Mouse (Mus musculus) retina, embryonic 14.5 days (tissue): ENCODE results near the gene Sprtn.

Experiments
- DNase-seq: peaks from one replicate; pipeline ENCODE4 v3.0.0-alpha.2; 2015; ENCODE audit warnings: low spot score

Sprtn gene

DNA sequence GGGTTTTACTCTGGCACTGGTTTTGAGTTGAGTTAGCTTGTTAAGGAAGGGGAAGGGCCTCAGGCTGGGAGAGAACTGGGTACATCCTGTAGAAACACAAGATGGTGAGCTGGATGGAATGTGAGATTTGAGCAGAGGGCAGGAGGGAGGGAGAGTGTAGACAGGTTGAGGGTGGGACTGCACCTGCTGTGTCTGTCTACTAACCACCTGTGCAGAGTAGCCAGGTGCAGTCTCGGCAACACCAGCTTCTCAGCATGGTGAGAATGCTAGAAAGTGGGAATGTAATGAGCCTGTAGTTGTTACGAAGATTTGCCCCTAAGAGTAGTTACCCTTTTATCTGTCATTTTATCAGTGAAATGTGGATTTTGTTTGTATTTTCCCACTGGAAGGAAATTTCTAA, 7.8 kb downstream of the Sprtn start:
- no peak for DNase-seq

DNA sequence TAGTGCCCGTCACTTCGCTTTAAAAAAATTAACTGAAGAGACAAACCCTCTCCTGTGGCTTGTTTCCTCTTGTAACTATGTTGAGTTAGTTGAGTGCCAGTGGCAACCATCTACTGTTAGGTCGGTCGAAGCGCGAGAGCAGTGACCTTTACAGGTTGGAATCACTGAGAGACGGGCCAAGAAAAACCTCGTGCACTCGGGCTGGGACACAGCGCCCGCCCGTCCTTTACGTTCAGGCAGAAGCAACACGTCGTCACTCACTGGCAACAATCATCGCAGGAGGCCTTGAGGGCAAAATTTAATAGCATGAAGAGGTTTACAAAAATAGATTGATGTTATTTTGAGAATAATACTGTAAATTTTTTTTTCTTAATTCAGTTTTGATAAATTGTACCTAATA, 12.2 kb downstream of the Sprtn start:
- no peak for DNase-seq

DNA sequence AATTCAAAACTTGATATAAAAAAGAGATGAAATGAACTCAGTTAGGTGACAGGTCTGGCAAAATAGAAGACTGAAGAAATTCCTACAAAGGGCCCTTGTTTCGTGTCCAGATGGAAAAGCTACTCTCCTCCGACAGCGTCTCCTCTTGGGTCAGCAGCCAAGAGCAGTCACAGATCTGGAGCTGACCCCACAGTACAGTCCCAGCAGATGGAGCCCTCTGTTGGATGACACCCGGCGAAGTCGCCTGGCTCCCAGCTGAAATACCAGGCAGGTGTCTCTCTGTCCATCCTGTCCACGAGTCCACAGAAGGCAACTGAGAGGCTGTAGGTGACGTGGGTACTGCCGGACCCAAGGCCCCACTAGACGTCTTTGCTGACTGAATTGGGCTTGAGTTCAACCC, 12.7 kb downstream of the Sprtn start:
- DNase-seq: no peak

GRCm38 (mm10) chr8:124911938-124912872, 14.5 kb downstream of the Sprtn start:
- peak; percentile 8 for DNase-seq

GRCm38 (mm10) chr8:124914061-124914460, 16.4 kb downstream of the Sprtn start:
- no peak for DNase-seq

- no peak for DNase-seq
These were observed 20.2 kb downstream of the Sprtn start for GRCm38 (mm10) chr8:124917741-124918484.

- DNase-seq: no peak
These were observed 23.9 kb downstream of the Sprtn start for GRCm38 (mm10) chr8:124921369-124922279.

DNA sequence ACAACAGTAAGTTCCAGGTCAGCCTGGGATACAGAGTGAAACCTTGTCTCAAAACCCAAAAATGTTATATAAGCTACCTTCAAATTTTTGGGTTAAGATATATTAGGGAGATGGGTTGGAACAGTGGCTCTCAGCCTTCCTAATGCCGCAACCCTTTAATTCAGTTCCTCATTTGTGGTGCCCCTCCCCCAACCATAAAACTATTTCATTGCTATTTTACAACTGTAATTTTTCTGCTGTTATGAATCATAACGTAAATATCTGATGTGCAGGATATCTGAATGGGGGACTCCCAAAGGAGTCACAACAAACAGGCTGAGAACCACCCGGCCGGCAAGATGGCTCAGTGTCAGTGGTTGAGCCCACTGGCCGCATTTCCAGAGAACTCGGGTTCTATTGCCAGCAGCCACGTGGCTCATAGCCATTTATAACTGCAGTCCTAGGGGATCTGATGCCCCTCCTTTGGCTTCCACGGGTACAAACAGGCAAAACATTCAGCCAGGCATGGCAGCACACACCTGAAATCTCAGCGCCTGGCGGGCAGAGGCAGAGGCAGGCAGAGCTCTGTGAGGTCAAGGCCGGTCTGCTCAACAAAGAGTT, 24.9 kb downstream of the Sprtn start:
- DNase-seq: no peak

GRCm38 (mm10) chr8:124923971-124924652, 26.4 kb downstream of the Sprtn start:
- no peak for DNase-seq

GRCm38 (mm10) chr8:124925544-124926266, 28.0 kb downstream of the Sprtn start:
- DNase-seq: no peak

GRCm38 (mm10) chr8:124926351-124926771, 28.7 kb downstream of the Sprtn start:
- no peak for DNase-seq

- DNase-seq: no peak
These were observed 31.3 kb downstream of the Sprtn start for GRCm38 (mm10) chr8:124929006-124929405.

DNA sequence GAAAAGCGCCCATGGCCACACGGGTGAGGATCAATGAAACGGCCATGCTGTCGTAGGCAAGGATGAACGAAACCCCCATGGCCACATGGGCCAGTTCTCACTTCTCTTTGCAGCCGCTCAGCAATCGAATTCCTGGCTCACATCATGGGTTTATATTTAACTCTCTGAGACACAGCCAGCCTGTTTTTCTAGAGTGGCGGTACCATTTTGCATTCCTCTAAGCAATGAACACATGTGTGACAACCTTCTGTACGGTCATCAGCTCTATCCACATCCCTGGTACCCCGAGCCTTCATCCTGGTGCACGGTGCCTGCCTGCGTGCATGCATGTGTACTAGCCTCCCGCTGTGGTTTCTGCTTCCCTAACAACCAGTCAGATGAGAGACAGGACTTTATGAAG, 32.4 kb downstream of the Sprtn start:
- no peak for DNase-seq

- no peak for DNase-seq
These were observed 33.0 kb downstream of the Sprtn start for GRCm38 (mm10) chr8:124930649-124931048.

- DNase-seq: no peak
These were observed 34.7 kb downstream of the Sprtn start for GRCm38 (mm10) chr8:124932435-124932834.

DNA sequence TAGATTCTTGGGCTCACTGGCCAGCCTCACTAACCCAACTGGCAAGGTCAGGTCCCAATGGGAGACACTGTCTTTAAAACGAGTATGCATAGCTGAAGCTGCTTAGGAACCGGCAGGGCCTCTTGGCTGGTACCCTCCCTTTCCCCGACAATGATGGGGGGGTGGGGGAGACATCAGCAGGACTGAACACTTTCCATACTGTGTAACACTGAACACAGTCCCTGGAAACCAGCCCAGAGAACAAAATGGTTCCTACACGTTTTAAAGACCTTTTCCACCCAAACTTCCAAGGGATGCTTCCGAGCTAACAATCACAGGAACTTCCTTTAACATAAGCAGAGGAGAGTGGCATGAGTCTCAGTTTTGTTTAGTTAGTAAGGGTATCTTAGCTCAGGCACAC, 37.4 kb downstream of the Sprtn start:
- no peak for DNase-seq

DNA sequence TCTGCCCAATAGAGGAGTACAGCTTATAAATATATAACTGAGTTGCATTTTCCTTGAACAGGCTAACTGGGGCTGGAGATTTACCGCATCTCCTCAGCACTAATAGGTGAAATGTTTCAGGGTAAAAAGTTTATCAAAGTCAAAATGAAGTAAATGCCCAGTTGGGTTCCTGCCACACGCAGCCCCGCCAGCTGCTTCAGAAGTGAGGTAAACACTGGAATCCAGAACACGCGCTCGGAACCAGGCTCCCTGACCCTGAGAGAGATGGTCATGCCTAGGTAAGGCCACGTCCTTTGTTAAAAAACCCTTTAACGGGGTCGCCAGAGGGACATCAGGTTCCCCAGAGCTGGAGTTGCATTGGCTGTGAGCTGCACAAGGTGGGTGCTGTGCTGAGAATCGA, 39.0 kb downstream of the Sprtn start:
- no peak for DNase-seq

DNA sequence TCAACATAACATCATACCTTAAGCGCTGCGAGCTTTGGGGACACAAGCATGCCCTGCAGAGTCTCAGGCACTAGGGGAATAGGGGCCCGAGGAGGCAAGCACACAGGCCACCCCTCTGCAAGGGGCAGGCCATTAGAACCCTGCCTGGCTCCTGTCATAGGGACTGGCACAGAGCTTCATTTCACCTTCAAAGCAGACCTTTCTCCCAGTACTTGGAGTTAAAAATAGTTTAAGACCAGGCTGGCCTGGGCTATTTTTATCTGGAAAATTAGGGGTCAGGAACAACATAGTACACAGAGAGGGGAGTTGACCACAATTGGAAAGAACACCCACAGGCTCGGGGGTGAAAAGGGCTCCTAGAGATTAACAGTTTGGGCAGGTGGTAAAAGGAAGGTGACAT, 39.6 kb downstream of the Sprtn start:
- no peak for DNase-seq

DNA sequence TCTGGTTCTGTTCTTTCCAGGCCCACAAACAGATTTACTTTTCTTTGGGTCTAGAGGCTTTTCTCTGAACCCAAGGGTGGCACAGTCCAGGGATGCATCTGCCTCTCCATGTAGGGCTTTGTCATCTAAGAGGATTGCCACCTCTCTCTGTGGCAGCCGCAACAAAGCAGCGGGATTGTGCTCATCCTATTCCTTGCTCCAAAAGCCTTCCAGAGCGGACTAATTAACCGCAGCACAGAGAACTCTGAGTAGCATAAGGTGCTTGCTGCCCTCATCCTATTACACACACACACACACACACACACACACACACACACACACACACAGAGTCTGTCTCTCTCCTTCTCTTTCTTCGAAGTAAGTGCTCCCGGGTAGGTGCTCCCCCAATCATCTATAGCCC, 46.1 kb downstream of the Sprtn start:
- DNase-seq: no peak

DNA sequence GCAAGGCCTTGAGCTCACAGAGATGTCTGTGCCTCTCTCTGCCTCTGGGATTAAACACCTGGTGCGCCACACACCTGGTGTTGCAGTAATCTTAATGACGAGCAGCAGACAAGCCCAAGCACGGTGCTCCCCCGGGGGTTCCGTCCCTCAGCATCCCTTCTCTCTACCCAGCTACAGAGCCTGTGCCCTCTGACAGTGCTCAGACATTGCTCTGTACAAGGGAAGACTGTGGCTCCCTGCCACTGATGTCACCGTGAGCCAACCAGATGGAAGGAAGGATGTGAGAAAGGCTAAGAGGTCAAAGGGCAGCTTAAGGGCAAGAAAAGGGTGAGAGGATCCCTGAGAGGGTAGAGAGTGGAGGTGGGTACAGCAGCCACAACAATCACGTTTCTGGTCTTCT, 46.7 kb downstream of the Sprtn start:
- DNase-seq: no peak
